Mouse (Mus musculus): ENCODE measurements around the gene Elmod3. TPM values are rescaled to one million over a fixed set of nuclear protein-coding genes. Genes with fewer than 3 reads are reported as not detected.
"Not testable (repeated sequence)": the region's sequence is repeated elsewhere in the genome, so short reads cannot be mapped to it uniquely, and the experiment has no call there.

Elmod3 gene
- polyA plus RNA-seq, 1 experiment from 2014 or later, result 15.7 TPM

DNA sequence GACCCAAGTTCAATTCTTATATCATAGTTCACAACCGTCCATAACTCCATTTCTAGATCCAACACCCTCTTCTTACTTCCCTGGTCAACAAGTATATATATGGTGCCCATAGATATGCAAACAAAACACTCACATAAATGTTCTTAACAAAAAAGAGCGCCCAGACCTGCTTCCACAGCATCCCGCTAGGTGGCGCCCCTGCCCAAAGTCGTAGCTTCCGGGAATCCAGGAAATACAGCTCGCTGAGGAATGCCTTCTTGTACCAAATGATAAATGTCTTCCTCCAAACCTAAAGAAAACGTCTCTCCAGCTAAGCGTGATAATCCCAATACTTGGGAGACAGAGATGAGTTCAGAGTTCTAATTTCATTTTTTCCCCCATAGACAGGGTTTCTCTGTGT lies 63.0 kb downstream of the Elmod3 start:
- Histone ChIP-seq H3K27me3 (ENCODE audit: insufficient read depth, poor library complexity, severe bottlenecking) (no peaks in the 10 kb centered on the region), H3K9me3 (no peaks in the 10 kb centered on the region), H3K36me3 (no peaks in the 10 kb centered on the region), H3K27ac (peak overlapping the region; percentile 53; the same call in 1 of the 2 replicates), H3K4me1 (replicated peaks) (peaks cover 29% of the 10 kb centered on the region), H3K4me3 (peak overlapping the region; percentile 32)
- peak; percentile 84 for DNase-seq (ENCODE audit: low spot score)
- 4% methylated on average over 9 of the region's 9 CpGs for WGBS

DNA sequence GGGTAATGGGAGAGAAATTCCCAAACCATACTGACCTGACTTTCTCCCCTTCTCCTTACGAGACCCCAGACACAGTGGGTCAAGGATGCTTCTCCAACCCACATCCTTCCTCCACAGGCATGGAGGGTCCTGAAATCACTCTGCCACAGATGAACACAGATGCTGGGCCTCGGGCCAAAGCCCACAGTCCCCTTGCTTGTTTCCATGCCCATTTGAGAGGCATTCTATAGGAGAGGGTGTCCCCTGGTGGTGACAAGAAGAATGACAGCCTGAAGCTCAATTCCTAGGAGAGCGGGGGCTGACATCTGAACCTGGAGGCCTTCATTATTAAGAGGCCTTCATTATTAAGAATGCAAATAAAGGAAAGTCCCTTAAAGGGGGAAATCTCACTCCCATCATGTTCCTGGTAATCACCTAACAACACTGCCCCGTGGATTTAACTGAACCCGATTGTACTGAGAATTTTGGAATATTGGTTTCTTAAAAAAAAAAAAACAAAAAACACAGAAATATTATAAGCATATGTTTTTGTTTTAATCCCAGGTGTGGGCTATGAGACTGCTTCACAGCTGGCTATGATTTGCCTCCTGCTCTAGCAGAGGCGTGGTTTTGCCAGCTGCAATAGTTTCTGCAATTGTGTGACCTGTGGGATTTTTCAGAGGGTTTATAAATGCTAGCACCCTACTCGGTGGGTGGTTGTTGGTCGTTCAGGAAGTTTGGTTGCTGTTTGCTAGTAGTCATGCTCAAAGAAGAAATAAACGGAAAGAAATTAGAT lies 64.0 kb downstream of the Elmod3 start:
- Histone ChIP-seq H3K9me3 (no peaks in the 10 kb centered on the region), H3K36me3 (no peaks in the 10 kb centered on the region), H3K27ac (peak overlapping the region; percentile 20; the same call in 1 of the 2 replicates), H3K4me3 (no peak overlapping the region), H3K4me1 (replicated peaks) (peaks cover 29% of the 10 kb centered on the region), H3K27me3 (ENCODE audit: insufficient read depth, poor library complexity, severe bottlenecking) (no peaks in the 10 kb centered on the region)
- peak; percentile 78 for DNase-seq (ENCODE audit: low spot score)
- WGBS, result 40% methylated on average over 9 of the region's 9 CpGs

DNA sequence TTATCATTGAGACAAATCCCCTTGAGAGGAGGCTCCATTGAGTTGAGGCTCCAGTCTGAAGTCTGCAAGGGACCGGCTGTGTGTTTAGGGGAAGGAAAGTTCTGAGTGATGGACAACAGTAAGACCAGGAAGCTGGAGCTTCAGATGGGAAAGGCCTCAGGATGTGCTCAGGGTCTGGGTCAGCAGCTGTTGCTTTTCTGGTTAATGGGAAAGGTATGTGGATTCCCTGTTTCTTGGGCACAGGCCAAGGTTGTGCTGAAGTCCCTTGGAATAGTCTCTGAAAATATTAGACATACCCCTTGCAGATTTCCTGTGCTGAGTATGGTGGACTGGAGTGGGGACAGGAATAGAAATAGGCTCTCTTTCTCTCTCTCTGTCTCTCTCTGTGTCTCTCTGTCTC lies 64.7 kb downstream of the Elmod3 start:
- DNase-seq (ENCODE audit: low spot score); H3K36me3 ChIP-seq; H3K27me3 ChIP-seq (ENCODE audit: insufficient read depth, poor library complexity, severe bottlenecking); H3K9me3 ChIP-seq; H3K4me3 ChIP-seq: not testable (repeated sequence)
- H3K27ac ChIP-seq, result peak overlapping the region; percentile 20; the same call in 1 of the 2 replicates
- H3K4me1 ChIP-seq (replicated peaks), result peaks cover 24% of the 10 kb centered on the region
- WGBS, result 40% methylated on average over 1 of the region's 1 CpGs

DNA sequence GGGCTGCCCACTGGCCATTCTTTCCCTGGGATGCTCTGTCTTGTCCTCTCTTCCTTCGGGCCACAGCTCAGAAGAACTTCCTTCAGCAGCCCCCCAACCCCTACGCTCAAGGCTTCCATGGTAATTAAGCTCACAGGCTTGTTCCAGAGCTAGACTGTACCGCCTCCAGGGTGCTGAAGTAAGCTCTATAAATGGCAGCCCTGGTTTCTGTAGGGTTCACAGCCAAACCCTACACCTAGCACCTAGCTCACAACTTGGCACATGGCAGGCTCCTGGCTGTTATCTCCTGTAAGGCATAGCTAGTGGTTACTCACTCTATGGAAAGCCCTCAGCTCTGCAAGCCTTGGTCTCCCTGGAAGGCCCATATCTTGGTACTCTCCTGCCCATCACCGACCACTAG lies 65.6 kb downstream of the Elmod3 start:
- Histone ChIP-seq H3K36me3 (no peaks in the 10 kb centered on the region), H3K4me1 (replicated peaks) (peaks cover 15% of the 10 kb centered on the region), H3K27me3 (ENCODE audit: insufficient read depth, poor library complexity, severe bottlenecking) (no peaks in the 10 kb centered on the region), H3K9me3 (no peaks in the 10 kb centered on the region), H3K27ac (0 out of 2 replicates have a peak overlapping the region, but pooled peaks have one; percentile 26), H3K4me3 (no peak overlapping the region)
- 77% methylated on average over 4 of the region's 4 CpGs for WGBS
- DNase-seq (ENCODE audit: low spot score), result no peak

DNA sequence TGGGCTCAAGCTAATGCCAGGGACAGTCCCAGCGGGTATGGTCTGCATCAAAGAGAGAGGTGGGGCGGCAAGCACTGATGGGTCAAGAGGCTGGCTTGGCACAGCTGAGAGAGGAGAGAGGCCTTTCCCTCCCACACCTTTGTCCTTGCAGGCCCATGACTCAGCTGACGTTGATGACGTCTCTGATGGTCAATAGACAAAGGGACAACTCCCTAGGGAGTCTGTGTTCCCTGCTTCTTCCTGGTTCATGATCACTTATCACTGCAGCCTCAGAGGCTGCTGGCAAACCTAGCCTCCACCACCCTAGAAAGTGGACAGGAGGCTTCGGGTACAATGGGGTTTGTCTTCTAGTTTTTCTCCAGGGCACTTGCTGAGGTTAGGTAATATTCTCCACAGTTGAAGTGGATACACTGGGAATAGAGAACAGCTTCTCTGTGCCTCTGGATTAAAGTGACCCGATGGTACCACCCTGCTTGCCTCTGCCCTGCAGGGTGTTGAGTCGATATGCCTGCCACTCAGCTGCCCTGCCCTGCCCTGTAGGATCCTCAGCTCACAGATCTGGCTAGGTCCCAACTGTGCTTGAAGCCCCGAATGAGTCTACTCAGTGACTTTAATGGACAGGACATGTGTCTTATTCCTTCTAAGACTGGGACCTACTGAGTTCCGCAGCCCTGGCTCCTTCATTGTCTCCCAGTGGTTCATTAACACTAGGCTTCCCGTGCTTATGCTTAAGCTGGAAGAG lies 69.6 kb downstream of the Elmod3 start:
- peaks cover 6% of the 10 kb centered on the region for H3K4me1 ChIP-seq (replicated peaks)
- 78% methylated on average over 10 of the region's 10 CpGs for WGBS
- no peak overlapping the region for H3K27ac ChIP-seq
- H3K36me3 ChIP-seq, result no peaks in the 10 kb centered on the region
- no peak overlapping the region for H3K4me3 ChIP-seq
- no peaks in the 10 kb centered on the region for H3K27me3 ChIP-seq (ENCODE audit: insufficient read depth, poor library complexity, severe bottlenecking)
- no peak for DNase-seq (ENCODE audit: low spot score)
- H3K9me3 ChIP-seq, result no peaks in the 10 kb centered on the region

DNA sequence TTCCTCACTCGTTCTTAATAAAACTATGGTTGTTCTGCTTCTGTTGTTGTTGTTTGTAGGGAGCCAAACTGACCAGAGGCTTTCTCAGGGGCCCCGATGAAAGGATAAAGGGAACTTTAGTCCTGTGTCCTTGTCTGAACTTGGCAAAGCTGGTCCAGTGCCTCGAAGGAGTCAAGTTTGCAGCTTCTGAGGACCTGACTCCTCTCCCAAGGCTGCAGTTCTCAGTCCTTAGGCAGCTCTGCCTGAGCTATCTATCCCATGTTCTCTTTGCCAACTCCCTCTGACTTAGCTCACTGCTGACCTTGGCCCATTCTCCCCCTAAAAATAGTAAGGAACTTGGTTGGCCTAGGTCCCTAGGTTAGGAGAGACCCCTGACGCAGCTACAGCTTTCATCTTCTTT lies 71.1 kb downstream of the Elmod3 start:
- no peak for DNase-seq (ENCODE audit: low spot score)
- Histone ChIP-seq H3K27ac (no peak overlapping the region), H3K9me3 (no peaks in the 10 kb centered on the region), H3K36me3 (no peaks in the 10 kb centered on the region), H3K4me3 (no peak overlapping the region), H3K4me1 (replicated peaks) (no peaks in the 10 kb centered on the region), H3K27me3 (ENCODE audit: insufficient read depth, poor library complexity, severe bottlenecking) (no peaks in the 10 kb centered on the region)
- 88% methylated on average over 4 of the region's 4 CpGs for WGBS

DNA sequence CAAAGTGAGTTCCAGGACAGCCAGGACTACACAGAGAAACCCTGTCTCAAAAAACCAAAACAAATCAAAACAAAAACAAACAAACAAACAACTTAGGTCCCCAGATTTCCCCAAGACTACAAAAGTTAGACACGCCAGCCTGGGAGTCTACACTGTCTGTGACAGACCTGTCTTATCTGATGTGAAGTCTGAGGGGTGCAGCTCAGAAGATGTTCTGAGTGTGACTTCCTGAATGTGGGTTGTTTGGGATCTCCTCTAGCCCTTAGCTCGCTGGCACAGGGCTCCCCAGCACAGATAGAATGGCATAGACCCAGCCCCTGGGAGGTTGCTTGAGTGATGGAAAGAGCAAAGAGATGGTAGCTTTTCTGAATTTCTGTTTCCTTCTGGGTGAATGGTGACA lies 74.1 kb downstream of the Elmod3 start:
- DNase-seq (ENCODE audit: low spot score), result no peak
- no peak overlapping the region for H3K4me3 ChIP-seq
- H3K9me3 ChIP-seq, result no peaks in the 10 kb centered on the region
- no peak overlapping the region for H3K27ac ChIP-seq
- WGBS, result 85% methylated on average over 2 of the region's 2 CpGs
- no peaks in the 10 kb centered on the region for H3K36me3 ChIP-seq
- peaks cover 23% of the 10 kb centered on the region for H3K4me1 ChIP-seq (replicated peaks)
- no peaks in the 10 kb centered on the region for H3K27me3 ChIP-seq (ENCODE audit: insufficient read depth, poor library complexity, severe bottlenecking)

DNA sequence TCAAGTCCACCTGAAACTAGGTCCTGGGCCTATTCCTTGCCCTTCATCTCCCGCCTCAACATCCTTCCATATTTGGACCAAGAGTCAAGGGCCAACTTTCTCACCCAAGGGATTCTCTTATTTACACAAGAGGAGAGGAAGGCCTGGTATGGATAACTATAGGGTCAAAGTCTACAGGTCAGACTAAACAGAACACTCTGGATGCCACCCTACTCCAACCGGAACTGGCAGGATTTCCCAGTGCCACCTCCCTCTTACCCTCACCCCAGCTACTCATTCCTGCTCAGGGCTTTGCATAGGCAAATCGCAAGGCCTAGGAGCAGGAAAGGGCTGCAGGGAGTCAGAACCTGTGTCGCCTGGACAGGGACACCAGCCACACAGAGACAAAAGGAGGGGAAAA lies 75.0 kb downstream of the Elmod3 start:
- WGBS, result 66% methylated on average over 4 of the region's 4 CpGs
- no peak for DNase-seq (ENCODE audit: low spot score)

DNA sequence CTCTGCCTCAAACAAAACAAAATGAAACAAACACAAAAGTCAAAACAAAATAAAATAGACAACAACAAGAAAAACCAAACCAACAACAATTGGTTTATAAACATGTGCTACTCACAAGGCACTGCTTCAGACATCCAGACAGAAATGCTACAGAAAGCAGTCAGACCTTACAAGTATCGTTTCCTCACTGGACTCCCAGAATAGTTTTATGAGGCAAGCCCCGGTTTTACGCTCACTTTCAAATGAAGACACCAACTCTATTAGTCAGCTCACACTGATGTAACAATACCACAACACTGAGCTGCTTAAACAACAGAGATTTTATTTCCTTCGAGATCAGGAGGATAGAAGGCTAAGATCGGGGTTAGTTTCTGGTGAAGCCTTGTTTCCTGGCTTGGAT lies 75.9 kb downstream of the Elmod3 start:
- Histone ChIP-seq H3K36me3 (no peaks in the 10 kb centered on the region), H3K27ac (no peak overlapping the region), H3K4me1 (replicated peaks) (peaks cover 29% of the 10 kb centered on the region), H3K4me3 (no peak overlapping the region), H3K9me3 (no peaks in the 10 kb centered on the region), H3K27me3 (ENCODE audit: insufficient read depth, poor library complexity, severe bottlenecking) (no peaks in the 10 kb centered on the region)
- WGBS, result 91% methylated on average over 5 of the region's 5 CpGs
- DNase-seq (ENCODE audit: low spot score), result no peak

More for the DNA sequence above, 75.0 kb downstream of the Elmod3 start:
- Histone ChIP-seq H3K4me3 (no peak overlapping the region), H3K27me3 (ENCODE audit: insufficient read depth, poor library complexity, severe bottlenecking) (no peaks in the 10 kb centered on the region), H3K36me3 (no peaks in the 10 kb centered on the region), H3K27ac (no peak overlapping the region), H3K9me3 (no peaks in the 10 kb centered on the region), H3K4me1 (replicated peaks) (peaks cover 29% of the 10 kb centered on the region)

DNA sequence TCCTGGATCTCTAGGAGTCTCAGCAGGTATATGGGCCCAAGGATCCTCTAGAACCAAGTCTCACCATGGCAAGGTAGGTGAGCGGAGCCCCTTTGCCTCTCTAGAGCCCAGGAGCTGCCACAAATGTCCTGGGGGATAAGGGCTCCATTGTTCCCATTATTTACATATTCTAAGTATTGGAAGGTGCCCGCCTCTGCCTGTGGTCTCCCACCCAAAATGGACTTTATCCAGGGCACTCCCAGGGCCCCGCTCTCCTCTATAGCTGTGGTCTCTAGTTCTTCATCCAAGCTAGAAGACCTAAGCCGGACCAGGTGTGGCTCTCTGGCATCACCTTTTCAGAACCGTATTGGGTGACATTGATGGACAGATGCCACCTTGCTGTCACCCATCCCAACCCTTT lies 76.6 kb downstream of the Elmod3 start, which contains the start of gene Sh2d6:
Gene Sh2d6 (minus strand): TSS at position 101 of the 400 bp plus-strand sequence.
- 89% methylated on average over 5 of the region's 5 CpGs for WGBS
- no peak for DNase-seq (ENCODE audit: low spot score)
- peaks cover 29% of the 10 kb centered on the region for H3K4me1 ChIP-seq (replicated peaks)
- no peaks in the 10 kb centered on the region for H3K36me3 ChIP-seq
- H3K9me3 ChIP-seq, result no peaks in the 10 kb centered on the region
- no peak within 1 kb of the TSS for H3K4me3 ChIP-seq
- peak within 1 kb of the TSS; percentile 87 for H3K27ac ChIP-seq
- H3K27me3 ChIP-seq (ENCODE audit: insufficient read depth, poor library complexity, severe bottlenecking), result no peaks in the 10 kb centered on the region

DNA sequence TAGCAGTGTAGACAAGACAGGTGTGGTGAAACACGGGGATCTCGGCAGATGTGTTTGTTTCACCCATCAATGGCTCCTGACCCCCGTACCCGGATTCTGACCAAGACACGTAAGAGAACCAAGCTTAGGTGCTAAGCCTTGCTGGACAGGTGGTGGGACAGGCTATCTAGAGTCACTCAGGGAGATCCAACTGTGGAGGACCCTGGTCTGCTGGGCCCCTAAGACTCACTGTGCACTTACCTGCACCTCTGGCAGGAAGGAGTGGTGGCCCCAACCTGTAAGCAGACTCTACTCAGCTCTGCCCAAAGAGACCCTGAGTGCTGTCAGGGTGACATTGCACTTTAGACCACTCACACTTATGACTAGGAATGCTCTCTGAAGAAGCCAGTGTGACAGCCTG lies 77.3 kb downstream of the Elmod3 start:
- no peak for DNase-seq (ENCODE audit: low spot score)
- Histone ChIP-seq H3K36me3 (no peaks in the 10 kb centered on the region), H3K9me3 (no peaks in the 10 kb centered on the region), H3K4me3 (no peak overlapping the region), H3K27ac (peak overlapping the region; percentile 87), H3K4me1 (replicated peaks) (peaks cover 29% of the 10 kb centered on the region), H3K27me3 (ENCODE audit: insufficient read depth, poor library complexity, severe bottlenecking) (no peaks in the 10 kb centered on the region)
- 90% methylated on average over 5 of the region's 5 CpGs for WGBS

DNA sequence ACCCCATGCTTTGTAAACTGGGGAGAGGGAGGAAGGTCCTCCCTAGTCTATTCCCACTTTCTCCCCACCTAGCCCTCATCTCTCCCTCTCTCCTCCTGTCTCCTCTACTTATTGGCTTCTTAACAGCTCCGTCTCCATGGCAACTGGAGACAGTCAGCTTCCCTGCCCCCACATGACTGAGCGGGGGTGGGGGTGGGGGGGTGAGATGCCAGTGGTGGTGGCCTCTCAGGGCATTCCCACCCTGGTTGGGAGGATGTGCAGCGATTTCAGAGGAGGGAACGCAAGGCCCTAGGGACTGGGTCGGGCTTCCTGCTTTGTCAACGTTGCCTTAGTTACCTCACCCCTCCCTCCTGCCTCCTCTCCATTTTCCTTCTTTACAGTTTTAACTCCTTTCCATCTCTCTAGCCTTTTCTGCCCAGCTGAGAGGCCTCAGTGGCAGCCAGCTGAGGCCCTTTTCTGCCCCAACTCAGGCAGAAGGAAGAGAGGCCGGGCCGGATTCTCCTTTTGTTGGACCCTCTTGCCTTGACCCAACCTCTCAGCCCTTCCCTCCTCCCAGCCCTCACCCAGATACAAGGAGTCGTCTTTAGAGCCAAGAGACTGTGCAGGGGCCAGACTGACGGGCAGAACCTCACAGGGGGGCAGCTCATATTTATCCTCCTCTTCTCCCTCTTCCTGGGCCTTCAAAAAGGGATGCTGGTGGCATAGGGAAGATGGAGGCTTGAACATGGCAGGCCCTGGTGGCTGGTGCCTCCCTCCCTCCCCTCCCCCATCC lies 78.1 kb downstream of the Elmod3 start:
- 9% methylated on average over 10 of the region's 10 CpGs for WGBS
- H3K9me3 ChIP-seq, result no peaks in the 10 kb centered on the region
- no peaks in the 10 kb centered on the region for H3K36me3 ChIP-seq
- peak overlapping the region; percentile 87 for H3K27ac ChIP-seq
- peak; percentile 76 for DNase-seq (ENCODE audit: low spot score)
- H3K27me3 ChIP-seq (ENCODE audit: insufficient read depth, poor library complexity, severe bottlenecking), result no peaks in the 10 kb centered on the region
- H3K4me1 ChIP-seq (replicated peaks), result peaks cover 29% of the 10 kb centered on the region
- peak overlapping the region; percentile 28 for H3K4me3 ChIP-seq

Measured in hindbrain, embryonic 10.5 days (tissue).